Mouse (Mus musculus): Measurements from ENCODE around the gene Clcc1. TPM values are rescaled to one million over a fixed set of nuclear protein-coding genes. Genes with fewer than 3 reads are reported as not detected.

Clcc1 gene
- polyA plus RNA-seq, 1 experiment = 21.8 TPM

DNA sequence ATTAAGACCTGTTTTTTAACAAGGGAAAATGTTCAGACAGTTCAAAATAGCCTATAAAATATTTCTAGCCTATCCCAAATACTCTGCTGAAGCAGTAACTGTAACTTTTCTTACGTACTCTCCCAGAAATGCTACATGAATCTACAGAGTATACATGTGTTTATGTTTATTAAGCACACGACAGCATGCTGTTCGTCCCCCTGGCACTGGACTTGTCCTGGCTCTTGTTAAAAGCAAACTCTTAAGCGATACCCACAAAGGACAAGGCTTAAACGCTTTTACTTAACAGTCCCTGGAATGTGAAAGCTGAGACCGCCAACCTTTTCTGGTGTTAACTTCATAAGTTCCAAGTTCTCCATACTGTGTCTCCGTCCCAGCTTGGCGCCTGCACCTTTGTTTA, 35.7 kb downstream of the Clcc1 start:
- TF ChIP-seq E2F4 (IDR thresholded peaks at IDR 0.05; ENCODE audit: insufficient read depth) (no peak), MYOG (IDR thresholded peaks at IDR 0.05; ENCODE audit: control insufficient read depth in 1 of 3, insufficient read depth in 1 of 3, insufficient read length in 2 of 3, low read depth in 2 of 3) (no peak), REST (IDR thresholded peaks at IDR 0.05; ENCODE audit: insufficient read depth, insufficient read length) (no peak), CEBPB (IDR thresholded peaks at IDR 0.05; ENCODE audit: insufficient read depth, poor library complexity, severe bottlenecking) (no peak), POLR2AphosphoS2 (IDR thresholded peaks at IDR 0.05; ENCODE audit: insufficient read length, low read depth) (no peak), MAX (IDR thresholded peaks at IDR 0.05; ENCODE audit: low read depth) (no peak)

DNA sequence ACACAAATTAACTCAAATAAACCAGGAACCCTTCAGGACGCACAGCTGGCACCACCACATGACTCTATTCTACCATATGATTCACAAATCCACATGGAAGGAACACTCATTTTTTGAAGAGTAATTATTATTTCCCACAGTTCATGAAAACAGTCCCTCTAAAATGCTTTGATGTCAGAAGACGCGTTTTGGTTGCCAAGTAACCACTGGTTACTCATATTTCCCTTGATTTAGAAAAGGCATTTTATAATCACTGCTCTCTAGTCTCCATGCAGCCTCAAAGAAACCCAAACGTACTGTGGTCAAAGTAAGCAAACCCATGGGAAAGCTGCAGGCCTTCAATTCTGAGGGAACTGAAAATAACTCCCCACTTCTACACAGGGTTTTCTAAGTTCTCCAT, 36.3 kb downstream of the Clcc1 start:
- Histone ChIP-seq H3K4me2 (ENCODE audit: low read depth) (peak overlapping the region; percentile 7), H3K79me2 (ENCODE audit: control insufficient read depth, insufficient read depth) (no peaks in the 10 kb centered on the region), H3ac (ENCODE audit: control insufficient read depth, insufficient read length) (no peak overlapping the region), H3K4me3 (no peak overlapping the region), H3K36me3 (ENCODE audit: control insufficient read depth, insufficient read depth) (peaks cover 24% of the 10 kb centered on the region), H3K27me3 (ENCODE audit: control insufficient read depth, insufficient read depth, insufficient read length) (no peaks in the 10 kb centered on the region)
- no peak for TF ChIP-seq MYOG (IDR thresholded peaks at IDR 0.05; ENCODE audit: control insufficient read depth in 1 of 3, insufficient read depth in 1 of 3, insufficient read length in 2 of 3, low read depth in 2 of 3)
- TF ChIP-seq TCF12 (IDR thresholded peaks at IDR 0.05; ENCODE audit: insufficient read depth, poor library complexity, severe bottlenecking) = no peak
- TF ChIP-seq MAX (IDR thresholded peaks at IDR 0.05; ENCODE audit: low read depth) = no peak
- peak; percentile 51 for TF ChIP-seq USF1 (IDR thresholded peaks at IDR 0.05; ENCODE audit: low read depth)
- TF ChIP-seq MYOD1 (IDR thresholded peaks at IDR 0.05; ENCODE audit: control insufficient read depth in 1 of 3, insufficient read length in 2 of 3, low read depth in 2 of 3) = no peak

More for the DNA sequence above, 35.7 kb downstream of the Clcc1 start:
- Histone ChIP-seq H3K79me2 (ENCODE audit: control insufficient read depth, insufficient read depth) (no peaks in the 10 kb centered on the region), H3ac (ENCODE audit: control insufficient read depth, insufficient read length) (no peak overlapping the region), H3K27me3 (ENCODE audit: control insufficient read depth, insufficient read depth, insufficient read length) (no peaks in the 10 kb centered on the region), H3K4me3 (no peak overlapping the region), H3K36me3 (ENCODE audit: control insufficient read depth, insufficient read depth) (peaks cover 24% of the 10 kb centered on the region), H3K4me2 (ENCODE audit: low read depth) (peak overlapping the region; percentile 7)

DNA sequence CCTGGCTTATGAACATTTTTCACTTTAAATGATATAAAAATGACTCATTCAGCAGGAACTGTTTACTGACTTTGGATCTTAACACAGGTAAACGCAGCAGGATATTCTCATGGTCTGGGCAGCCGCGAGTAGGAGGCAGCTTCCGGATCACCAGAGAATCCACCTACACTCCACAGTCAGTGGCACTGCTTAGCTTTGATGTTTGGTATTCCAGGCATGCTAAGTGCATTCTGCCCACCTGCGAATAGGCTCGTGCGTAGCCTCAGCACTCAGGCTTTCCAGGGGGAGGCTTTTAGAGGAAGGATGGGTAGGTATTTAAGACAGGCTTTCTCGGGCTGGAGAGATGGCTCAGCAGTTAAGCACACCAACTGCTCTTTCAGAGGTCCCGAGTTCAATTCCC, 40.6 kb downstream of the Clcc1 start:
- TF ChIP-seq MYOD1 (IDR thresholded peaks at IDR 0.05; ENCODE audit: control insufficient read depth in 1 of 3, insufficient read length in 2 of 3, low read depth in 2 of 3) (no peak), E2F4 (IDR thresholded peaks at IDR 0.05; ENCODE audit: insufficient read depth) (no peak), CEBPB (IDR thresholded peaks at IDR 0.05; ENCODE audit: insufficient read depth, poor library complexity, severe bottlenecking) (no peak), USF1 (IDR thresholded peaks at IDR 0.05; ENCODE audit: low read depth) (no peak), MAX (IDR thresholded peaks at IDR 0.05; ENCODE audit: low read depth) (no peak), REST (IDR thresholded peaks at IDR 0.05; ENCODE audit: insufficient read depth, insufficient read length) (no peak), MYOG (IDR thresholded peaks at IDR 0.05; ENCODE audit: control insufficient read depth in 1 of 3, insufficient read depth in 1 of 3, insufficient read length in 2 of 3, low read depth in 2 of 3) (no peak), TCF3 (IDR thresholded peaks at IDR 0.05; ENCODE audit: insufficient read length, low read depth) (no peak), TCF12 (IDR thresholded peaks at IDR 0.05; ENCODE audit: insufficient read depth, poor library complexity, severe bottlenecking) (no peak), POLR2AphosphoS2 (IDR thresholded peaks at IDR 0.05; ENCODE audit: insufficient read length, low read depth) (no peak), POLR2A (IDR thresholded peaks at IDR 0.05; ENCODE audit: insufficient read length, low read depth) (no peak)
- Histone ChIP-seq H3K4me2 (ENCODE audit: low read depth) (no peak overlapping the region), H3K36me3 (ENCODE audit: control insufficient read depth, insufficient read depth) (peaks cover 30% of the 10 kb centered on the region), H3K27me3 (ENCODE audit: control insufficient read depth, insufficient read depth, insufficient read length) (no peaks in the 10 kb centered on the region), H3ac (ENCODE audit: control insufficient read depth, insufficient read length) (no peak overlapping the region), H3K4me3 (no peak overlapping the region), H3K79me2 (ENCODE audit: control insufficient read depth, insufficient read depth) (no peaks in the 10 kb centered on the region)

- H3K36me3 ChIP-seq (ENCODE audit: control insufficient read depth, insufficient read depth) = peaks cover 42% of the 10 kb centered on the region
- H3K4me2 ChIP-seq (ENCODE audit: low read depth) = no peak overlapping the region
- no peak overlapping the region for H3ac ChIP-seq (ENCODE audit: control insufficient read depth, insufficient read length)
- TF ChIP-seq MYOG (IDR thresholded peaks at IDR 0.05; ENCODE audit: control insufficient read depth in 1 of 3, insufficient read depth in 1 of 3, insufficient read length in 2 of 3, low read depth in 2 of 3) (no peak), REST (IDR thresholded peaks at IDR 0.05; ENCODE audit: insufficient read depth, insufficient read length) (no peak), CEBPB (IDR thresholded peaks at IDR 0.05; ENCODE audit: insufficient read depth, poor library complexity, severe bottlenecking) (no peak), POLR2A (IDR thresholded peaks at IDR 0.05; ENCODE audit: insufficient read length, low read depth) (no peak), E2F4 (IDR thresholded peaks at IDR 0.05; ENCODE audit: insufficient read depth) (no peak), MAX (IDR thresholded peaks at IDR 0.05; ENCODE audit: low read depth) (no peak), TCF12 (IDR thresholded peaks at IDR 0.05; ENCODE audit: insufficient read depth, poor library complexity, severe bottlenecking) (no peak), TCF3 (IDR thresholded peaks at IDR 0.05; ENCODE audit: insufficient read length, low read depth) (no peak), MYOD1 (IDR thresholded peaks at IDR 0.05; ENCODE audit: control insufficient read depth in 1 of 3, insufficient read length in 2 of 3, low read depth in 2 of 3) (no peak), SRF (IDR thresholded peaks at IDR 0.05; ENCODE audit: control insufficient read depth, insufficient read length, low read depth) (no peak), POLR2AphosphoS2 (IDR thresholded peaks at IDR 0.05; ENCODE audit: insufficient read length, low read depth) (no peak), USF1 (IDR thresholded peaks at IDR 0.05; ENCODE audit: low read depth) (no peak)
- no peaks in the 10 kb centered on the region for H3K79me2 ChIP-seq (ENCODE audit: control insufficient read depth, insufficient read depth)
- no peaks in the 10 kb centered on the region for H3K27me3 ChIP-seq (ENCODE audit: control insufficient read depth, insufficient read depth, insufficient read length)
- H3K4me3 ChIP-seq = no peak overlapping the region
Observed at GRCm38 (mm10) chr3:108698662-108699061, 44.9 kb downstream of the Clcc1 start.

DNA sequence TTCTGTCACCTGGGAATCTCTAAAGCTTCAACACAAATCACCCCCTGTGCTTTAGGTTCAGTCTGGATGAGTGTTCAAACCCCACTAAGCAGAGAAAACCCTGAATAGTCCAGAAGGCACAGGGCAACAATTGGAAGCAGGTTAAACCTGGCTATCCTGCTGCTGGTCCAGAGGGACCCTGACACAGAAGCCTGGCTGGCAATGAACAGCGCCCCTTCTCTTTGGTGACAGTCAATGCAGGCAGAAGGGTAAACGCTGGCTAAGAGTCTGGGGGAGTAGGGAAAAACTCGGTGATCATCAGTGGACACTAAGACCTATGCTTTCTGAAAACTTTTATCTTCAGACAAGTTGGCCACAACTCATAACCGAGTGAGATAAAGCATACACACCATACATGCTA, 46.1 kb downstream of the Clcc1 start:
- no peak overlapping the region for H3K4me3 ChIP-seq
- H3K27me3 ChIP-seq (ENCODE audit: control insufficient read depth, insufficient read depth, insufficient read length) = no peaks in the 10 kb centered on the region
- peaks cover 42% of the 10 kb centered on the region for H3K36me3 ChIP-seq (ENCODE audit: control insufficient read depth, insufficient read depth)

More for the DNA sequence above, 46.1 kb downstream of the Clcc1 start:
- H3K4me2 ChIP-seq (ENCODE audit: low read depth) = no peak overlapping the region
- TF ChIP-seq TCF12 (IDR thresholded peaks at IDR 0.05; ENCODE audit: insufficient read depth, poor library complexity, severe bottlenecking) (no peak), POLR2AphosphoS2 (IDR thresholded peaks at IDR 0.05; ENCODE audit: insufficient read length, low read depth) (no peak), SRF (IDR thresholded peaks at IDR 0.05; ENCODE audit: control insufficient read depth, insufficient read length, low read depth) (no peak), REST (IDR thresholded peaks at IDR 0.05; ENCODE audit: insufficient read depth, insufficient read length) (no peak), MYOD1 (IDR thresholded peaks at IDR 0.05; ENCODE audit: control insufficient read depth in 1 of 3, insufficient read length in 2 of 3, low read depth in 2 of 3) (no peak), E2F4 (IDR thresholded peaks at IDR 0.05; ENCODE audit: insufficient read depth) (no peak), CEBPB (IDR thresholded peaks at IDR 0.05; ENCODE audit: insufficient read depth, poor library complexity, severe bottlenecking) (no peak), POLR2A (IDR thresholded peaks at IDR 0.05; ENCODE audit: insufficient read length, low read depth) (no peak), MYOG (IDR thresholded peaks at IDR 0.05; ENCODE audit: control insufficient read depth in 1 of 3, insufficient read depth in 1 of 3, insufficient read length in 2 of 3, low read depth in 2 of 3) (no peak), USF1 (IDR thresholded peaks at IDR 0.05; ENCODE audit: low read depth) (no peak), MAX (IDR thresholded peaks at IDR 0.05; ENCODE audit: low read depth) (no peak), TCF3 (IDR thresholded peaks at IDR 0.05; ENCODE audit: insufficient read length, low read depth) (no peak)
- H3K79me2 ChIP-seq (ENCODE audit: control insufficient read depth, insufficient read depth) = peaks cover 5% of the 10 kb centered on the region
- H3ac ChIP-seq (ENCODE audit: control insufficient read depth, insufficient read length) = no peak overlapping the region

All from myocyte (in vitro differentiated cells).